Mouse (Mus musculus) intestine, embryonic 16.5 days (tissue): ENCODE data around the gene Gm29609. TPM values are rescaled to one million over a fixed set of nuclear protein-coding genes. Genes with fewer than 3 reads are reported as not detected.

ENCODE experiments used
- ATAC-seq: fragments of 200-750 bp; cut with Nextera tagmentation; 2 replicates; pipeline ENCODE4 v1.8.0; 2017; ENCODE audit warnings: moderate TSS enrichment, moderate library complexity
- H3K27ac ChIP-seq: fragments of 300-500 bp; sonication (generic); 2 replicates; pipeline ENCODE4 v1.5.1; 2014; ENCODE audit warnings: mild to moderate bottlenecking, low read length
- H3K27me3 ChIP-seq: fragments of 300-500 bp; sonication (generic); replicated peaks from 2 replicates; pipeline ENCODE4 v1.6.1; 2014; ENCODE audit warnings: low read length, control low read depth, mixed read lengths; ENCODE audit not compliant: control insufficient read depth, insufficient read depth
- H3K36me3 ChIP-seq: fragments of 300-500 bp; sonication (generic); 2 replicates; pipeline ENCODE4 v1.6.1; 2014; ENCODE audit warnings: low read length, control low read depth; ENCODE audit not compliant: control insufficient read depth, insufficient read depth
- H3K4me1 ChIP-seq: fragments of 300-500 bp; sonication (generic); 2 replicates; pipeline ENCODE4 v1.6.1; 2014; ENCODE audit warnings: low read length, control low read depth, mixed read lengths; ENCODE audit not compliant: control insufficient read depth, insufficient read depth
- H3K4me2 ChIP-seq: fragments of 300-500 bp; sonication (generic); 2 replicates; pipeline ENCODE4 v1.6.1; 2014; ENCODE audit warnings: low read depth, low read length, control low read depth
- H3K4me3 ChIP-seq: fragments of 300-500 bp; sonication (generic); 2 replicates; pipeline ENCODE4 v1.5.1; 2014; ENCODE audit warnings: mild to moderate bottlenecking, low read length
- H3K9ac ChIP-seq: fragments of 300-500 bp; sonication (generic); 2 replicates; pipeline ENCODE4 v1.6.1; 2014; ENCODE audit warnings: low read depth, low read length
- H3K9me3 ChIP-seq: fragments of 300-500 bp; sonication (generic); 2 replicates; pipeline ENCODE4 v1.6.1; 2016; ENCODE audit warnings: low read length, control low read depth; ENCODE audit not compliant: control insufficient read depth
- WGBS: fragments of 180-500 bp; shearing (Covaris S2); extraction: QIAGEN DNeasy Blood & Tissue Kit; methylation state at CpG from one replicate; pipeline ENCODE4 v1.1.7; 2014; 5-methylcytosine and 5-hydroxymethylcytosine counted together
- polyA plus RNA-seq: library from polyadenylated mRNA; unstranded; fragments of >200 nt; fragmentation: Nextera tagmentation; extraction: Ambion mirVana; gene quantifications from 2 replicates; pipeline ENCODE4 v1.2.1, GENCODE M21; 2015

Gm29609 gene
- polyA plus RNA-seq, 1 experiment from 2014 or later: 1.1 TPM

DNA sequence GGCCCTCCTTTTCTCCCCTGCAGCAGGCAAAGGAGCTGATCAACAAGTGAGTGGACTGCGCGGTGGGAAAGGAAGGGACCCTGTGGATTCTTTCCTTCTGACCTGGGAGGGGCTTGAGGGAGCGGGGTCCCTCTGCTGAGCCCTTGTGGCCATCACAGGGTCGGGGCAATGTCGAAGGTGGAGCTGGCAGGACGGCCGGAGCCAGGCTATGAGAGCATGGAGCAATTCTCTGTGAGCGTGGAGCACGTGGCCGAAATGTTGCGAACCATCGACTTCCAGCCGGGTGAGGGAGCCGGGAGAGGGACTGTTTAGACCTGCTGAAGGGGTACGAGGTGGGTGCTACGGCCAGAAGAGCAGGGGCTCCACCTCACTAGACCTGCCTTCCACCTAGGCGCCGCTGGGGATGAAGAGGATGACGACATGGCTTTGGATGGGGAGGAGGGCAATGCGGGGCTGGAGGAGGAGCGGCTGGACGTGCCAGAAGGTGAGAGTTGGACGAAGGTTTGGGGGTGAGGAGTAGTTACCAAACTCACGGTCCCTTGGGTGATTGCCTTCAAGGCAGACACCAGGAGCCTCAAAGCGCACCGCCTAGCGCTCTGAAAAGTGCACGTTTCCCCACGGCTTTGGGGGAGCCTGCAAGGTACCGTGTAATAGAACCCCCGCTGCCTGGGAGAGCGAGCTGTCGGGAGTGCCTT lies 42.8 kb downstream of the Gm29609 start:
- no peaks in the 10 kb centered on the region; the same call in 1 of the 2 replicates for H3K4me1 ChIP-seq
- under 1% methylated on average over 33 of the region's 33 CpGs for whole genome bisulfite sequencing
- no peaks in the 10 kb centered on the region for H3K9me3 ChIP-seq
- no peak overlapping the region for H3K4me3 ChIP-seq
- no peak overlapping the region for H3K27ac ChIP-seq
- H3K9ac ChIP-seq: no peak overlapping the region
- H3K4me2 ChIP-seq: no peak overlapping the region
- H3K27me3 ChIP-seq: peaks cover 41% of the 10 kb centered on the region
- H3K36me3 ChIP-seq: peaks cover 4% of the 10 kb centered on the region; the same call in 1 of the 2 replicates
- no peak for ATAC-seq

DNA sequence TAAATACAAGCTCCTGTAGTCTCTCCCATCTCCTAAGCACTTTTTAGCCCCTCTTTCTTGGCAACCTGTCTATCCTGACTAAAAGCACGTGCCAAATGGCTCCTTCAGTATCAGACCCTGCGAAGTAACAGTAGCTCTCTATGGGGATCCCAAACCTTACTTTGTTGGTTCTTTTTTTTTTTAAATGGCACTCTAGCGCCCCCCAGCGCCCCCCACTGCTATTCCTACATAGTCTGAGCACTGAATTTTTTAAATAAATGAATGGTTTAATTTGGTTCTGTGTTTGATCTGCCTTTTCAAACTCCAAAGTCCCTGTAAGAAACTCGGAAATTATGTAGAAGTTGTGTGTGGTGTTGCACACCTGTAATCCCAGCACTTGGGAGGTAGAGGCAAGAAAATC lies 53.7 kb downstream of the Gm29609 start:
- WGBS: 41% methylated on average over 5 of the region's 5 CpGs
- H3K27me3 ChIP-seq: no peaks in the 10 kb centered on the region
- H3K36me3 ChIP-seq: no peaks in the 10 kb centered on the region
- ATAC-seq: no peak
- H3K27ac ChIP-seq: no peak overlapping the region
- H3K9ac ChIP-seq: no peak overlapping the region
- no peak overlapping the region for H3K4me3 ChIP-seq
- no peaks in the 10 kb centered on the region for H3K9me3 ChIP-seq
- no peak overlapping the region for H3K4me2 ChIP-seq
- H3K4me1 ChIP-seq: no peaks in the 10 kb centered on the region

GRCm38 (mm10) chr5:31123481-31123880 lies 56.2 kb downstream of the Gm29609 start:
- no peak overlapping the region for H3K4me2 ChIP-seq
- H3K9me3 ChIP-seq: no peaks in the 10 kb centered on the region
- H3K36me3 ChIP-seq: no peaks in the 10 kb centered on the region
- H3K27ac ChIP-seq: no peak overlapping the region
- no peak overlapping the region for H3K9ac ChIP-seq
- 47% methylated on average over 2 of the region's 2 CpGs for WGBS
- H3K4me1 ChIP-seq: no peaks in the 10 kb centered on the region
- no peak overlapping the region for H3K4me3 ChIP-seq
- no peaks in the 10 kb centered on the region for H3K27me3 ChIP-seq
- ATAC-seq: no peak

DNA sequence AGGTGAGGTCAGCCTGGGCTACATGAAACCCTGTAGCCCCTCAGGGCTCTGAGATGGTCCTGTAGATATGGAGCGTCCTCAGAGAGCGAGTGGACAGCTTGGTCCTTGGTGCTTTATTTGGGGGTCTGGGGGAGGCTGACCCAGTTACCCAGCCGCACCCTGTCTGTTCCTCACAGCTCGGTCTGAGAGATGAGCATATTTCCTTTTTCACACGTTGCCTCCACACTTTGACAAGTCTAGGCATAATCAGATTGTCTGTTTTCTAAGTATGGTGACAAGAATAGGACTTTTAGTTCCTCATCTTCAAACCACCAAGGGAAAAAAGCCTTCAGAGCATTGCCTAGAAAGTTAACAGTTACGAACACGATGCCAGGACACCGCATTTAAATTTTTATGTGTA lies 58.6 kb downstream of the Gm29609 start:
- H3K4me3 ChIP-seq: no peak overlapping the region
- no peaks in the 10 kb centered on the region for H3K9me3 ChIP-seq
- H3K4me2 ChIP-seq: no peak overlapping the region
- H3K9ac ChIP-seq: no peak overlapping the region
- H3K36me3 ChIP-seq: no peaks in the 10 kb centered on the region
- H3K27ac ChIP-seq: no peak overlapping the region
- H3K4me1 ChIP-seq: no peaks in the 10 kb centered on the region
- H3K27me3 ChIP-seq: 0 out of 2 replicates have a peak, but pooled peaks cover 3% of the 10 kb centered on the region
- 81% methylated on average over 8 of the region's 8 CpGs for WGBS
- no peak for ATAC-seq

DNA sequence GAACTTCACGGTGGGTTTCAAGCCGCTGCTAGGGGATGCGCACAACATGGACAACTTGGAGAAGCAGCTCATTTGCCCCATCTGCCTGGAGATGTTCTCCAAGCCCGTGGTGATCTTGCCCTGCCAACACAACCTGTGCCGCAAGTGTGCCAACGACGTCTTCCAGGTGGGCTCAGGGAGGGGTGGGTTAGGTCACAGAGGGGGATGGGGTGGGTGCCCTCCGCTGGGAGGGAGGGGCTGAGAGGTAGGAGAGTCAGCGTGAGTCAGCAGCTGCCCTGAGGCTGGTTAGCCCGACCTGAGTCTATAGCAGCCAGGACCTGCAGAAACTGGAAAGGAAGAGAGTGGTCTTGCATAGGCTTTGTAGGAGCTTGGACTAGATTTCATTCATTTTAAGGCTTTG lies 62.8 kb downstream of the Gm29609 start:
- ATAC-seq: no peak
- H3K27me3 ChIP-seq: 0 out of 2 replicates have a peak, but pooled peaks cover 3% of the 10 kb centered on the region
- no peak overlapping the region for H3K27ac ChIP-seq
- peaks cover 4% of the 10 kb centered on the region; the same call in 1 of the 2 replicates for H3K9me3 ChIP-seq
- H3K4me1 ChIP-seq: no peaks in the 10 kb centered on the region
- no peaks in the 10 kb centered on the region for H3K36me3 ChIP-seq
- H3K4me3 ChIP-seq: no peak overlapping the region
- WGBS: 31% methylated on average over 10 of the region's 10 CpGs
- no peak overlapping the region for H3K4me2 ChIP-seq
- no peak overlapping the region for H3K9ac ChIP-seq

DNA sequence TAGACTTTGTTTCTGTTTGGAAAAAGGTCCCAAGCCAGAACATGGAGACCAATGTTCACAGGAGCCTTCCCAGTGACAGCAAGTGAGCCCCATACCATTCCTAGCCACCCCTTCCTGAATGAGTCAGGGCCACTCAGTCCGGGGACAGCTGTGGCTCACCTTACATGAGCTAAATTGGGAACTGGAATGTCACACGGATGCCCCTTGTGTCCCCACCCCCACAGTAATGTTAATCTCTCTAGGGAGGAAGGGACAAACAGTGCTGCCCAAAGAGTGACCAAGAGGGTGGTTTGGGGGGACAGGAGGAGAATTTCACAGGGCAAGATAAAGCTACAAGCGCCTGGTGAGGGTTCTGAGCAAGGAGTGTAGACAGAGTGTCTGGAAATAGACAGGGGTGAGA lies 63.4 kb downstream of the Gm29609 start, which contains the start of gene Trim54:
Gene Trim54 (plus strand): TSS at position 359 of the 400 bp plus-strand sequence.
- 28% methylated on average over 3 of the region's 3 CpGs for whole genome bisulfite sequencing
- no peak for ATAC-seq
- Histone ChIP-seq H3K27ac (no peak within 1 kb of the TSS), H3K9ac (no peak within 1 kb of the TSS), H3K4me3 (no peak within 1 kb of the TSS), H3K9me3 (peaks cover 4% of the 10 kb centered on the region; the same call in 1 of the 2 replicates), H3K36me3 (no peaks in the 10 kb centered on the region), H3K27me3 (0 out of 2 replicates have a peak, but pooled peaks cover 3% of the 10 kb centered on the region), H3K4me1 (no peaks in the 10 kb centered on the region), H3K4me2 (no peak within 1 kb of the TSS)

DNA sequence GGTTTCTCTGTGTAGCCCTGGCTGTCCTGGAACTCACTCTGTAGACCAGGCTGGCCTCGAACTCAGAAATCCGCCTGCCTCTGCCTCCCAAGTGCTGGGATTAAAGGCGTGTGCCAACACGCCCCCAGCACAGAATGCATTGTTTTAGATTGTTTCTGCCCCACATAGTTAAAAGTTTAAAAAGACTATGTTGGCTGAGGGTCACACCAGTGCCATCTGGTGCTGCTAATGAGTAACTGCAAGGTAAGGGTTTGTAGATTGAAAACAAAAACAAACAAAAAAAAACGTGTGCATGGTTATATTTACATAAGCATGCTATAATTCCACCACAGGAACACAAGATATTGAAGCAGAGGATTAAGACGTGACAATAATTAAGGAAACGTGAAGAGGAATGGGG lies 68.9 kb downstream of the Gm29609 start:
- no peak for ATAC-seq
- H3K4me2 ChIP-seq: no peak overlapping the region
- H3K27me3 ChIP-seq: no peaks in the 10 kb centered on the region
- no peak overlapping the region for H3K27ac ChIP-seq
- WGBS: 31% methylated on average over 7 of the region's 7 CpGs
- H3K4me1 ChIP-seq: no peaks in the 10 kb centered on the region
- H3K9ac ChIP-seq: no peak overlapping the region
- no peaks in the 10 kb centered on the region for H3K36me3 ChIP-seq
- H3K4me3 ChIP-seq: no peak overlapping the region
- H3K9me3 ChIP-seq: peaks cover 4% of the 10 kb centered on the region; the same call in 1 of the 2 replicates

DNA sequence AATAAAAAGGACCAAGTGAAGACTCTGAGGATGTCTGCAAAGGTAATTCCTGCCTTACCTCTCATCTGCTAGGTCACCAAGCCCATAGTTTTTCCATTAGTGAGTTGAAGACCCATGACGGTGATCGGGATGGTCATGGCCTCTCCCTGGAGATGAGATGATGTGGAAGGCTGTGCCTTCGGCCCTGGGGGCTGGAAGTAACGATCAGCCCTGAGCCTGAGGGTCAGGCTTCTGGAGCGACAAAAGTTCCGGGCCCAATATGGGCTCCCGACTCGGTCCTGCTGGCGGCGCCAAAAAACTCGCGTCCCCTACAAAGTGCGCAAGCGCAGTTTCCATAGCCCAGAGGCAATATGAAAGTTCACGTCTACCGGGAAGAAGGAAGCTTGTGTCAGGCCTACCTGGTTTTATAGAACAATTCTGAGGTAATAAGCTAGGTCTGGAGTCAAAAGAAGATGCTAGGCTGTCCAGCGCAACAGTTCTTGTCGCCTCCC lies 71.7 kb downstream of the Gm29609 start, which contains the start of gene Slc30a3:
Gene Slc30a3 (minus strand): TSS at position 238 of the 491 bp plus-strand sequence.
- Histone ChIP-seq H3K4me1 (no peaks in the 10 kb centered on the region), H3K27me3 (no peaks in the 10 kb centered on the region; the same call in 1 of the 2 replicates), H3K27ac (no peak within 1 kb of the TSS), H3K9me3 (no peaks in the 10 kb centered on the region), H3K9ac (no peak within 1 kb of the TSS), H3K36me3 (no peaks in the 10 kb centered on the region), H3K4me2 (no peak within 1 kb of the TSS), H3K4me3 (no peak within 1 kb of the TSS)
- ATAC-seq: no peak
- WGBS: 91% methylated on average over 18 of the region's 18 CpGs

DNA sequence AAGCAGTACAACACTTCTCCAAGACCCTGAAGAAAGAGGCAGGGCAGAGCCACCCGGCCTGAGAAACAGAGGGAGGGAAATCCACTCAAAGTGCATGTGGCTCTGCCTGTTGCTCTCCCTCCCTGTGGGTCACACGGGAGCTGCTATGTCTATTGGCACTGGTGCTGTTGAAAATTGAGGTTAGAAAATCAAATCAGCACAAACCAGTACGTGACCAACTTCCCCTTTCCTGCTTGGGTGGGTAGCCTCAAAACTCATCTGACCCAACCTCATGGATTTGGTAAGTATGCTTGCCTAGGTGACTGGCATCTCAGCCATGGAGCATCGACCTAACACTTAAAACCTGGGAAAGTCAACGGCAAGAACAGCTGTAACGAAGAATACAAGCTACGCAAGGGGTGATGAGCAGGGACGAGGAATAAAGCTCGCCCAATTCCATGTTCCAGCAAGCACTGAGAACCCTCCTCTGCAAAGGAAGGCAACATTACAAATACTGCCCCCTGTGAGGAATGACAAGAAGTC lies 73.8 kb downstream of the Gm29609 start, which contains the start of gene Dnajc5g:
Gene Dnajc5g (plus strand): TSS at position 472 of the 522 bp plus-strand sequence.
- H3K9ac ChIP-seq: no peak within 1 kb of the TSS
- no peak for ATAC-seq
- no peaks in the 10 kb centered on the region for H3K36me3 ChIP-seq
- 87% methylated on average over 9 of the region's 9 CpGs for WGBS
- H3K4me2 ChIP-seq: no peak within 1 kb of the TSS
- no peaks in the 10 kb centered on the region; the same call in 1 of the 2 replicates for H3K27me3 ChIP-seq
- H3K9me3 ChIP-seq: no peaks in the 10 kb centered on the region
- H3K4me1 ChIP-seq: no peaks in the 10 kb centered on the region
- no peak within 1 kb of the TSS for H3K4me3 ChIP-seq
- H3K27ac ChIP-seq: no peak within 1 kb of the TSS
